Mouse (Mus musculus): ENCODE measurements at regions not wholly inside any gene's neighbourhood (a gene's known extent, or its start where the extent isn't known, plus 50 kb on each side); places are given as distances from the start of the nearest gene placed in this dataset.

- ATAC-seq (replicated peaks; ENCODE audit: low FRiP score, poor library complexity, severe bottlenecking), result no peak
Measured at GRCm38 (mm10) chr13:97570009-97570408, 190.4 kb downstream of the Gm10260 start.

- no peak for ATAC-seq (replicated peaks; ENCODE audit: low FRiP score, poor library complexity, severe bottlenecking)
Measured at GRCm38 (mm10) chr13:97567632-97568031, 192.8 kb downstream of the Gm10260 start.

- no peak for ATAC-seq (replicated peaks; ENCODE audit: low FRiP score, poor library complexity, severe bottlenecking)
Measured at GRCm38 (mm10) chr13:97566071-97566470, 194.4 kb downstream of the Gm10260 start.

- ATAC-seq (replicated peaks; ENCODE audit: low FRiP score, poor library complexity, severe bottlenecking), result no peak
Measured at GRCm38 (mm10) chr13:97562241-97562640, 198.2 kb downstream of the Gm10260 start.

- no peak for ATAC-seq (replicated peaks; ENCODE audit: low FRiP score, poor library complexity, severe bottlenecking)
Measured at GRCm38 (mm10) chr13:97560789-97561188, 199.6 kb downstream of the Gm10260 start.

- no peak for ATAC-seq (replicated peaks; ENCODE audit: low FRiP score, poor library complexity, severe bottlenecking)
Measured at GRCm38 (mm10) chr13:97559611-97560385, 200.6 kb downstream of the Gm10260 start.

- no peak for ATAC-seq (replicated peaks; ENCODE audit: low FRiP score, poor library complexity, severe bottlenecking)
Measured at GRCm38 (mm10) chr13:97558884-97559283, 201.5 kb downstream of the Gm10260 start.

- ATAC-seq (replicated peaks; ENCODE audit: low FRiP score, poor library complexity, severe bottlenecking), result no peak
Measured at GRCm38 (mm10) chr13:97555312-97555711, 205.1 kb downstream of the Gm10260 start.

- no peak for ATAC-seq (replicated peaks; ENCODE audit: low FRiP score, poor library complexity, severe bottlenecking)
Measured at GRCm38 (mm10) chr13:97554601-97555000, 205.8 kb downstream of the Gm10260 start.

GRCm38 (mm10) chr13:97552236-97552635 lies 208.2 kb downstream of the Gm10260 start:
- ATAC-seq (replicated peaks; ENCODE audit: low FRiP score, poor library complexity, severe bottlenecking), result no peak

GRCm38 (mm10) chr13:97550880-97551279 lies 209.6 kb downstream of the Gm10260 start:
- ATAC-seq (replicated peaks; ENCODE audit: low FRiP score, poor library complexity, severe bottlenecking), result no peak

- ATAC-seq (replicated peaks; ENCODE audit: low FRiP score, poor library complexity, severe bottlenecking), result no peak
Measured at GRCm38 (mm10) chr13:97550172-97550571, 210.3 kb downstream of the Gm10260 start.

- no peak for ATAC-seq (replicated peaks; ENCODE audit: low FRiP score, poor library complexity, severe bottlenecking)
Measured at GRCm38 (mm10) chr13:97549384-97549783, 211.0 kb downstream of the Gm10260 start.

GRCm38 (mm10) chr13:97548527-97548977 lies 211.9 kb downstream of the Gm10260 start:
- ATAC-seq (replicated peaks; ENCODE audit: low FRiP score, poor library complexity, severe bottlenecking), result no peak

GRCm38 (mm10) chr13:97546936-97547335 lies 213.5 kb downstream of the Gm10260 start:
- ATAC-seq (replicated peaks; ENCODE audit: low FRiP score, poor library complexity, severe bottlenecking), result no peak

GRCm38 (mm10) chr13:97545971-97546454 lies 214.4 kb downstream of the Gm10260 start:
- no peak for ATAC-seq (replicated peaks; ENCODE audit: low FRiP score, poor library complexity, severe bottlenecking)

GRCm38 (mm10) chr13:97539686-97540085 lies 220.7 kb downstream of the Gm10260 start:
- ATAC-seq (replicated peaks; ENCODE audit: low FRiP score, poor library complexity, severe bottlenecking), result no peak

GRCm38 (mm10) chr13:97538441-97538840 lies 222.0 kb downstream of the Gm10260 start:
- no peak for ATAC-seq (replicated peaks; ENCODE audit: low FRiP score, poor library complexity, severe bottlenecking)

- ATAC-seq (replicated peaks; ENCODE audit: low FRiP score, poor library complexity, severe bottlenecking), result no peak
Measured at GRCm38 (mm10) chr13:97537686-97538085, 222.7 kb downstream of the Gm10260 start.

GRCm38 (mm10) chr13:97537206-97537605 lies 223.2 kb downstream of the Gm10260 start:
- ATAC-seq (replicated peaks; ENCODE audit: low FRiP score, poor library complexity, severe bottlenecking), result no peak

GRCm38 (mm10) chr13:97533896-97534666 lies 226.4 kb downstream of the Gm10260 start:
- ATAC-seq (replicated peaks; ENCODE audit: low FRiP score, poor library complexity, severe bottlenecking), result no peak
